Mouse (Mus musculus) kidney, postnatal 0 days (tissue): ENCODE measurements around the gene Gm29666. TPM values are rescaled to one million over a fixed set of nuclear protein-coding genes. Genes with fewer than 3 reads are reported as not detected.

Source experiments
- ATAC-seq: fragments of 200-750 bp; cut with Nextera tagmentation; replicated peaks from 2 replicates; pipeline ENCODE4 v1.8.0; 2017; ENCODE audit warnings: low read depth, moderate number of reproducible peaks, moderate TSS enrichment, moderate library complexity; ENCODE audit not compliant: low FRiP score
- DNase-seq: peaks from one replicate; pipeline ENCODE4 v3.0.0-alpha.2; 2016; ENCODE audit warnings: low spot score
- H3K27ac ChIP-seq: fragments of 300-500 bp; sonication (generic); 2 replicates; pipeline ENCODE4 v1.5.1; 2014; ENCODE audit warnings: mild to moderate bottlenecking
- H3K27me3 ChIP-seq: fragments of 300-500 bp; sonication (generic); 2 replicates; pipeline ENCODE4 v1.6.1; 2014; ENCODE audit warnings: low read length, mixed read lengths; ENCODE audit not compliant: insufficient read depth
- H3K36me3 ChIP-seq: fragments of 300-500 bp; sonication (generic); 2 replicates; pipeline ENCODE4 v1.6.1; 2014; ENCODE audit warnings: low read length, mixed read lengths; ENCODE audit not compliant: insufficient read depth
- H3K4me1 ChIP-seq: fragments of 300-500 bp; sonication (generic); replicated peaks from 2 replicates; pipeline ENCODE4 v1.6.1; 2014; ENCODE audit warnings: antibody characterized with exemption, low read length, mixed read lengths; ENCODE audit not compliant: insufficient read depth
- H3K4me2 ChIP-seq: fragments of 300-500 bp; sonication (generic); 2 replicates; pipeline ENCODE4 v1.6.1; 2014; ENCODE audit warnings: mild to moderate bottlenecking, low read length, moderate library complexity, mixed read lengths
- H3K4me3 ChIP-seq: fragments of 300-500 bp; sonication (generic); replicated peaks from 2 replicates; pipeline ENCODE4 v1.5.1; 2014; ENCODE audit warnings: low read depth, low read length
- H3K9ac ChIP-seq: fragments of 300-500 bp; sonication (generic); 2 replicates; pipeline ENCODE4 v1.6.1; 2014; ENCODE audit warnings: low read depth, low read length
- H3K9me3 ChIP-seq: fragments of 300-500 bp; sonication (generic); replicated peaks from 2 replicates; pipeline ENCODE4 v1.6.1; 2016; ENCODE audit warnings: low read length, inconsistent platforms, mixed read lengths
- CTCF ChIP-seq: IDR thresholded peaks from 2 replicates; pipeline ENCODE4 v1.5.1; 2016; ENCODE audit warnings: antibody characterized with exemption, low read depth, mild to moderate bottlenecking, moderate library complexity
- WGBS: fragments of 180-500 bp; shearing (Covaris S2); extraction: QIAGEN DNeasy Blood & Tissue Kit; methylation state at CpG from one replicate; pipeline ENCODE4 v1.1.7; 2014; 5-methylcytosine and 5-hydroxymethylcytosine counted together
- polyA plus RNA-seq: library from polyadenylated mRNA; unstranded; fragments of >200 nt; fragmentation: Nextera tagmentation; extraction: Ambion mirVana; gene quantifications from 2 replicates; pipeline ENCODE4 v1.2.1, GENCODE M21; 2015

Gene Gm29666
- polyA plus RNA-seq, 1 experiment from 2014 or later = 0.25 TPM

GRCm38 (mm10) chr15:84958331-84958730 lies 38.5 kb upstream of the Gm29666 start:
- Histone ChIP-seq H3K4me1 (no peaks in the 10 kb centered on the region), H3K9me3 (no peaks in the 10 kb centered on the region), H3K9ac (no peak overlapping the region), H3K27me3 (no peaks in the 10 kb centered on the region), H3K36me3 (peaks cover 16% of the 10 kb centered on the region; the same call in 1 of the 2 replicates), H3K4me2 (no peak overlapping the region), H3K4me3 (no peak overlapping the region), H3K27ac (no peak overlapping the region)
- TF ChIP-seq CTCF = no peak
- ATAC-seq (no peak), DNase-seq (no peak)
- 93% methylated on average over 3 of the region's 3 CpGs for WGBS

GRCm38 (mm10) chr15:84957851-84958250 lies 38.0 kb upstream of the Gm29666 start:
- H3K4me2 ChIP-seq = no peak overlapping the region
- H3K4me1 ChIP-seq = no peaks in the 10 kb centered on the region
- H3K27ac ChIP-seq = no peak overlapping the region
- H3K9ac ChIP-seq = no peak overlapping the region
- peaks cover 19% of the 10 kb centered on the region; the same call in 1 of the 2 replicates for H3K36me3 ChIP-seq
- TF ChIP-seq CTCF = no peak
- 38% methylated on average over 3 of the region's 3 CpGs for WGBS
- no peaks in the 10 kb centered on the region for H3K9me3 ChIP-seq
- no peak for ATAC-seq
- no peaks in the 10 kb centered on the region for H3K27me3 ChIP-seq
- peak; percentile 11 for DNase-seq
- H3K4me3 ChIP-seq = no peak overlapping the region

- no peaks in the 10 kb centered on the region for H3K4me1 ChIP-seq
- no peak for TF ChIP-seq CTCF
- H3K9me3 ChIP-seq = no peaks in the 10 kb centered on the region
- H3K27me3 ChIP-seq = no peaks in the 10 kb centered on the region
- H3K4me2 ChIP-seq = no peak overlapping the region
- H3K4me3 ChIP-seq = no peak overlapping the region
- DNase-seq (no peak), ATAC-seq (no peak)
- WGBS = 82% methylated on average over 11 of the region's 11 CpGs
- no peak overlapping the region for H3K9ac ChIP-seq
- no peak overlapping the region for H3K27ac ChIP-seq
- peaks cover 33% of the 10 kb centered on the region for H3K36me3 ChIP-seq
Observed at GRCm38 (mm10) chr15:84953259-84953658, 33.4 kb upstream of the Gm29666 start.

- Histone ChIP-seq H3K4me2 (no peak overlapping the region), H3K27ac (no peak overlapping the region), H3K27me3 (no peaks in the 10 kb centered on the region), H3K36me3 (peaks cover 31% of the 10 kb centered on the region), H3K9me3 (no peaks in the 10 kb centered on the region), H3K9ac (no peak overlapping the region), H3K4me1 (no peaks in the 10 kb centered on the region), H3K4me3 (no peak overlapping the region)
- TF ChIP-seq CTCF = no peak
- ATAC-seq (no peak), DNase-seq (no peak)
- 90% methylated on average over 4 of the region's 4 CpGs for WGBS
Observed at GRCm38 (mm10) chr15:84950053-84950452, 30.2 kb upstream of the Gm29666 start.

GRCm38 (mm10) chr15:84948990-84949389 lies 29.2 kb upstream of the Gm29666 start:
- H3K4me2 ChIP-seq = no peak overlapping the region
- H3K36me3 ChIP-seq = peaks cover 29% of the 10 kb centered on the region
- H3K27ac ChIP-seq = no peak overlapping the region
- H3K4me3 ChIP-seq = no peak overlapping the region
- no peaks in the 10 kb centered on the region for H3K4me1 ChIP-seq
- no peaks in the 10 kb centered on the region for H3K27me3 ChIP-seq
- no peak overlapping the region for H3K9ac ChIP-seq
- no peaks in the 10 kb centered on the region for H3K9me3 ChIP-seq
- TF ChIP-seq CTCF = no peak
- DNase-seq = no peak
- 88% methylated on average over 14 of the region's 14 CpGs for WGBS
- no peak for ATAC-seq

GRCm38 (mm10) chr15:84944319-84944718 lies 24.5 kb upstream of the Gm29666 start:
- no peak overlapping the region for H3K4me2 ChIP-seq
- H3K9me3 ChIP-seq = no peaks in the 10 kb centered on the region
- H3K4me3 ChIP-seq = no peak overlapping the region
- WGBS = 87% methylated on average over 5 of the region's 5 CpGs
- H3K9ac ChIP-seq = no peak overlapping the region
- DNase-seq (no peak), ATAC-seq (no peak)
- TF ChIP-seq CTCF = no peak
- H3K27me3 ChIP-seq = no peaks in the 10 kb centered on the region
- H3K36me3 ChIP-seq = peaks cover 18% of the 10 kb centered on the region
- H3K27ac ChIP-seq = no peak overlapping the region
- no peaks in the 10 kb centered on the region for H3K4me1 ChIP-seq

GRCm38 (mm10) chr15:84942647-84943285 lies 22.9 kb upstream of the Gm29666 start:
- Histone ChIP-seq H3K27ac (no peak overlapping the region), H3K36me3 (peaks cover 28% of the 10 kb centered on the region), H3K4me2 (no peak overlapping the region), H3K9ac (no peak overlapping the region), H3K4me1 (no peaks in the 10 kb centered on the region), H3K27me3 (no peaks in the 10 kb centered on the region), H3K4me3 (no peak overlapping the region), H3K9me3 (no peaks in the 10 kb centered on the region)
- DNase-seq (no peak), ATAC-seq (no peak)
- 70% methylated on average over 11 of the region's 11 CpGs for WGBS
- no peak for TF ChIP-seq CTCF
